Mouse (Mus musculus) layer of hippocampus, adult 2 months (tissue): ENCODE results near the gene Rtkn. TPM values are rescaled to one million over a fixed set of nuclear protein-coding genes. Genes with fewer than 3 reads are reported as not detected.
A peak's percentile ranks its signal among the peaks of the same experiment; 100 is the strongest.

Experiments used
- DNase-seq, 2 experiments: peaks; one replicate each; pipeline ENCODE4 v3.0.0; 2022; ENCODE audit warnings: low spot score in 2 of 2
- H3K27ac ChIP-seq: fragments of 200-600 bp; 2 replicates; pipeline ENCODE4 v1.8.1; 2022
- H3K4me3 ChIP-seq: fragments of 200-600 bp; 2 replicates; pipeline ENCODE4 v1.8.1; 2022; ENCODE audit warnings: mild to moderate bottlenecking
- CTCF ChIP-seq: fragments of 200-600 bp; conservative IDR thresholded peaks from 2 replicates; pipeline ENCODE4 v1.8.1; 2022; ENCODE audit warnings: antibody characterized with exemption, mild to moderate bottlenecking, moderate library complexity
- long read RNA-seq, 2 experiments: library from polyadenylated mRNA; stranded (forward); transcript quantifications; one replicate each; pipeline ENCODE4 v2.0.0; 2021; ENCODE audit warnings: borderline mapping rate in 2 of 2
- total RNA-seq, 2 experiments: library from RNA; stranded (reverse); gene quantifications; 2 replicates each; pipeline ENCODE4 v1.2.3; 2021

Rtkn gene
- total RNA-seq: 10 to 100 TPM; 80.0 to 84.0 TPM
- long read RNA-seq, experiment 1, partial matches to known transcripts: 1 of 49 reads
- long read RNA-seq, experiment 1, other reads (novel, unspliced or antisense): 45 of 49 reads
- long read RNA-seq, experiment 2, transcript Rtkn-202 (12 exons, 3,080 nt): major isoform, 5 of 77 reads
- long read RNA-seq, experiment 2, partial matches to known transcripts: 12 of 77 reads
- long read RNA-seq, experiment 2, other reads (novel, unspliced or antisense): 58 of 77 reads

GRCm38 (mm10) chr6:83134951-83135513, at the start of gene Rtkn:
Rtkn (plus strand) TSS chr6:83135463.
- Histone ChIP-seq H3K27ac (peak within 1 kb of the TSS; percentile 73; the same call in 1 of the 2 replicates), H3K4me3 (peak within 1 kb of the TSS; percentile 41)
- DNase-seq: no peak
- TF ChIP-seq CTCF: no peak

DNA sequence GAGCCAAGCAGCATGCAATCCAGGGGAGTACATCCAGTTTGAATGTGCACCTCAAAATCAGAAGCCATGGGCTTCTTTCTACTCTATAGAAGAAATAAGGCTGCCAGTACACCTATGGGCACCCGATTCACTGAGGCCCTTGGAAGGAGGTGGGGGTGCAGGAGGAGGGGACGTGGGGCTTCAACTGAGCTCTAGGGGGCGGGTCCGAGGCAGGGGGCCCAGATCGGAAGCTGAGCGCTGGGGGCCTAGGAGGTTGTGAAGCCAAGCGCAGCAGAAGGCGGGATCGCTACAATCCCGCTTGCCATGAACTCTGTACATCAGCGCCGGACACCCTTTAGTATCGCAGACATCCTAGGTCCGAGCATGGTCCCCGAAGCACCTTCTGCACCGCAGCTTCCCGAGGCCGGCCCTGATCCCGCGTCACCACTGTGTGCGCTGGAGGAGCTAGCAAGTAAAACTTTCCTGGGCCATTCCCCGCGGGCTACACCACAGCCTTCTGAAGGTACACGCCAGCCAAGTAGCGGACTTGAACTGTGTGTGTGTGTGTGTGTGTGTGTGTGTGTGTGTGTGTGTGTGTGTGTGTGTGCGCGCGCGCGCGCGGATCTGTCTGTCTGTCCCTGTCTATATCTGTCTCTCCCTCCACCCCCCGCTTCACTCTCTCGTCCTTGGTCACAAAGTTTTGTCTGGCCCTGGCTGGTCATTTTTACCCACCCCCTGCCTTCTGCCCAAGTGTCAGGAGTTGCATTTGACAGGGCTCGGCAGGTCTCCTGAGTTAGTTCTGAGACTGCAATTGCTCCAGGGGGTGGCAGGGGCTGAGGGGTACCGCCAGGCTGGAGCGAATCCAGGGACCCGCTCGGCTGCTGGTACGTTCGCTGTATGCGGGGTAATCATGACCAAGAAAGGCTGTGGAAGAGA, 48.9 kb upstream of the Rtkn start, which contains the start of gene Lbx2:
TSS of gene Lbx2 (plus strand) at position 247 of the 915 bp plus-strand sequence.
- Histone ChIP-seq H3K4me3 (no peak within 1 kb of the TSS; the same call in 1 of the 2 replicates), H3K27ac (no peak within 1 kb of the TSS)
- DNase-seq: no peak

GRCm38 (mm10) chr6:83087205-83087925, 47.9 kb upstream of the Rtkn start:
- no peak for TF ChIP-seq CTCF
- Histone ChIP-seq H3K4me3 (peak overlapping the region; percentile 24; the same call in 1 of the 2 replicates), H3K27ac (no peak overlapping the region)
- no peak for DNase-seq

More for the DNA sequence above, 48.9 kb upstream of the Rtkn start, which contains the start of gene Lbx2:
- TF ChIP-seq CTCF: no peak

DNA sequence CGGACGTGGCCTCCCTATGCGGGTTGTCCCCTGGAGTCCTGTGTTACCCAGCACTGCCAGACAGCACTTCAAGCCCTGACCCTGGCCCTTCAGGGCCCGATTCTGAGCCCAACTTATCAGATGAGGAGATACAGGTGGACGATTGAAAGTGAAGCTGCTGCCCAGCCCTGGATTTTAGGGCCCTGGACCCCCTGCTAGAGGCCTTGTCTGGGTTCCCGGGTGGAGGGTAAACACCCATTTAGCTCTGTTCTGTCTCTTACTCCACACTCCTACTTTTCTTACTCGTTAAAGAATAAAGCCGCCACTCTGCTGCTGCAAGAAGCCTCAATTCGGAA, 47.4 kb upstream of the Rtkn start:
- H3K27ac ChIP-seq: no peak overlapping the region
- DNase-seq: no peak
- no peak for TF ChIP-seq CTCF
- peak overlapping the region; percentile 24; the same call in 1 of the 2 replicates for H3K4me3 ChIP-seq

DNA sequence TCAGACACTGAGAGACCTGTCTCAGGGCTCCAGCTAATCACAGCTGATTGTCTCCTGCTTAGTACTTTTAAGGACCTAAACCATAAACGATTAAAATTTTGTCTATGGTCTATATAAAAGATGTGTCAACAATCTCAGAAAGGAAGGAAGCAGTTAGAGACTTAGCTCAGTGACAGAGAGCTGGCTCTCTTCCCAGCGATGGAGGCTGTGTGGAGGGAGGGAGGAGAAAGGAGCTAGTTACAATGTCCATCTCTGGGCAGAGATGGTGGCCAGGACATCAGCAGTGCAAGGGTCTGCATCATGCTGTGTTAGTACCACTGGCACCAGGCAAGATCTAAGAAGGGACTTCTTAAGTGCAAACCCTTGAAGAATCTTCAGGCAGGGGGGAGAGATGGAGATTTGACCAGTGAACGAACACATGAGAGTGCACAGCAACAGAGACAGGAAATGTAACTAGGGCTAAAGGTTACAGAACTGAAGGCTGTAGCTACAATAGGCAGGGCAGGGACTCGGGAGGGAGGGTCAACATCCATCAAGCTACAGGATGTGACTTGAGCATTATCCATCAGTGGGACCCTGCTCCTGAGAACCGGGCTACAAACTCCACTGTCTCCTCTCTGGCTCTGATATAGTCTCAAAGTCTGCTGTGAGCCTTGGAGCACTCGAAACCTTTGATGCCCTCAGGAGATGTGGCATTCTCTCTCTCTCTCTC, 42.7 kb upstream of the Rtkn start:
- H3K4me3 ChIP-seq: no peak overlapping the region
- no peak overlapping the region for H3K27ac ChIP-seq
- no peak for DNase-seq
- TF ChIP-seq CTCF: no peak

GRCm38 (mm10) chr6:83095968-83096367, 39.3 kb upstream of the Rtkn start:
- Histone ChIP-seq H3K4me3 (no peak overlapping the region), H3K27ac (no peak overlapping the region)
- no peak for TF ChIP-seq CTCF
- no peak for DNase-seq

GRCm38 (mm10) chr6:83098411-83098810, 36.9 kb upstream of the Rtkn start:
- TF ChIP-seq CTCF: no peak
- DNase-seq: no peak
- H3K4me3 ChIP-seq: no peak overlapping the region
- no peak overlapping the region for H3K27ac ChIP-seq

DNA sequence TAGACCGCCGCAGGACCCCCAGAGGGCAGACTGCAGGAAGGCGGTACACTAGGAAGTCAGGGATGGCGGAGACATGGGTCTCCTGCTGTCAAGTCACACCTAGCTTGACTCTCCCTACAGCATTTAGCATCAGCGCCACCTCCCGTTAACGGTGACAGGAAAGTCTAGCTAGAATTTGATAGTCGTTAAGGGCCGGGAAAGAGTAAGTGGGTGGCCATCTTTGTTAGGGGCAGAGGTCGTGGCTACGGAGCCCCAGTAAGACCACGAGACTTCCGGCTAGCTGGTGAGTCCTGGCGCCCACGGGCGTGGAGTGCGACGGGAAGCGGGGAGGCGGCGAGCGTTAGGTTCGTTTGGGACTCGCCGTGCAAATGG, 34.0 kb upstream of the Rtkn start, which contains the start of the genes Ccdc142 and Gm42688:
TSS of gene Ccdc142 (plus strand) at position 286 of the 372 bp plus-strand sequence.
TSS of gene Gm42688 (plus strand) at position 302 of the 372 bp plus-strand sequence.
- peak within 1 kb of the TSS; percentile 83 for H3K4me3 ChIP-seq
- TF ChIP-seq CTCF: peak; percentile 71
- DNase-seq: peak; percentile 82 to 90

GRCm38 (mm10) chr6:83101688-83102556, 33.3 kb upstream of the Rtkn start:
- H3K4me3 ChIP-seq: peak overlapping the region; percentile 83
- TF ChIP-seq CTCF: peak; percentile 63
- H3K27ac ChIP-seq: peak overlapping the region; percentile 93
- peak in 1 of 2 experiments; percentile 59 for DNase-seq

More for the DNA sequence above, 34.0 kb upstream of the Rtkn start, which contains the start of the genes Ccdc142 and Gm42688:
- peak within 1 kb of the TSS; percentile 93 for H3K27ac ChIP-seq

GRCm38 (mm10) chr6:83103130-83103650, 32.1 kb upstream of the Rtkn start:
- TF ChIP-seq CTCF: no peak
- Histone ChIP-seq H3K27ac (peak overlapping the region; percentile 93), H3K4me3 (peak overlapping the region; percentile 83)
- DNase-seq: no peak
